Mouse (Mus musculus): ENCODE measurements around the gene Hpca. TPM values are rescaled to one million over a fixed set of nuclear protein-coding genes. Genes with fewer than 3 reads are reported as not detected.

Gene Hpca
- polyA plus RNA-seq, 1 experiment, result not detected

- Histone ChIP-seq H3K9me3 (peaks cover 5% of the 10 kb centered on the region), H3K4me3 (replicated peaks) (peak overlapping the region; percentile 7), H3K4me1 (peaks cover 9% of the 10 kb centered on the region), H3K27me3 (replicated peaks) (peaks cover 86% of the 10 kb centered on the region), H3K36me3 (replicated peaks; ENCODE audit: low read length) (no peaks in the 10 kb centered on the region)
- no peak for TF ChIP-seq GATA1 (IDR thresholded peaks at IDR 0.05; ENCODE audit: borderline replicate concordance, low read length)
- no peak for TF ChIP-seq FLI1 (IDR thresholded peaks at IDR 0.05; ENCODE audit: low read length)
These were observed 8.5 kb downstream of the Hpca start for GRCm38 (mm10) chr4:129113083-129113988.

- TF ChIP-seq FLI1 (IDR thresholded peaks at IDR 0.05; ENCODE audit: low read length), result no peak
- no peak for TF ChIP-seq GATA1 (IDR thresholded peaks at IDR 0.05; ENCODE audit: borderline replicate concordance, low read length)
- peaks cover 13% of the 10 kb centered on the region for H3K4me1 ChIP-seq
- H3K36me3 ChIP-seq (replicated peaks; ENCODE audit: low read length), result no peaks in the 10 kb centered on the region
- H3K9me3 ChIP-seq, result peaks cover 5% of the 10 kb centered on the region
- H3K27me3 ChIP-seq (replicated peaks), result peaks cover 89% of the 10 kb centered on the region
- no peak overlapping the region for H3K4me3 ChIP-seq (replicated peaks)
These were observed 9.6 kb downstream of the Hpca start for GRCm38 (mm10) chr4:129112231-129112630.

GRCm38 (mm10) chr4:129111350-129111749, 10.5 kb downstream of the Hpca start:
- H3K27me3 ChIP-seq (replicated peaks), result peaks cover 89% of the 10 kb centered on the region
- H3K4me3 ChIP-seq (replicated peaks), result no peak overlapping the region
- H3K36me3 ChIP-seq (replicated peaks; ENCODE audit: low read length), result no peaks in the 10 kb centered on the region
- H3K4me1 ChIP-seq, result peaks cover 13% of the 10 kb centered on the region
- no peak for TF ChIP-seq GATA1 (IDR thresholded peaks at IDR 0.05; ENCODE audit: borderline replicate concordance, low read length)
- TF ChIP-seq FLI1 (IDR thresholded peaks at IDR 0.05; ENCODE audit: low read length), result no peak
- H3K9me3 ChIP-seq, result peaks cover 5% of the 10 kb centered on the region

GRCm38 (mm10) chr4:129110804-129111203, 11.0 kb downstream of the Hpca start:
- Histone ChIP-seq H3K4me3 (replicated peaks) (no peak overlapping the region), H3K36me3 (replicated peaks; ENCODE audit: low read length) (no peaks in the 10 kb centered on the region), H3K4me1 (peaks cover 13% of the 10 kb centered on the region), H3K27me3 (replicated peaks) (peaks cover 90% of the 10 kb centered on the region), H3K9me3 (peaks cover 5% of the 10 kb centered on the region)
- no peak for TF ChIP-seq GATA1 (IDR thresholded peaks at IDR 0.05; ENCODE audit: borderline replicate concordance, low read length)
- no peak for TF ChIP-seq FLI1 (IDR thresholded peaks at IDR 0.05; ENCODE audit: low read length)

GRCm38 (mm10) chr4:129108624-129109023, 13.2 kb downstream of the Hpca start:
- peaks cover 91% of the 10 kb centered on the region for H3K27me3 ChIP-seq (replicated peaks)
- no peak for TF ChIP-seq FLI1 (IDR thresholded peaks at IDR 0.05; ENCODE audit: low read length)
- no peak for TF ChIP-seq GATA1 (IDR thresholded peaks at IDR 0.05; ENCODE audit: borderline replicate concordance, low read length)

GRCm38 (mm10) chr4:129107348-129107899, 14.4 kb downstream of the Hpca start:
- no peak overlapping the region for H3K4me3 ChIP-seq (replicated peaks)
- H3K36me3 ChIP-seq (replicated peaks; ENCODE audit: low read length), result no peaks in the 10 kb centered on the region
- TF ChIP-seq FLI1 (IDR thresholded peaks at IDR 0.05; ENCODE audit: low read length), result no peak
- TF ChIP-seq GATA1 (IDR thresholded peaks at IDR 0.05; ENCODE audit: borderline replicate concordance, low read length), result no peak
- H3K27me3 ChIP-seq (replicated peaks), result peaks cover 90% of the 10 kb centered on the region
- no peaks in the 10 kb centered on the region for H3K9me3 ChIP-seq
- peaks cover 13% of the 10 kb centered on the region for H3K4me1 ChIP-seq

More at GRCm38 (mm10) chr4:129108624-129109023, 13.2 kb downstream of the Hpca start:
- peaks cover 21% of the 10 kb centered on the region for H3K4me1 ChIP-seq
- H3K9me3 ChIP-seq, result peaks cover 5% of the 10 kb centered on the region
- H3K4me3 ChIP-seq (replicated peaks), result no peak overlapping the region
- no peaks in the 10 kb centered on the region for H3K36me3 ChIP-seq (replicated peaks; ENCODE audit: low read length)

- peaks cover 13% of the 10 kb centered on the region for H3K4me1 ChIP-seq
- H3K27me3 ChIP-seq (replicated peaks), result peaks cover 87% of the 10 kb centered on the region
- no peaks in the 10 kb centered on the region for H3K36me3 ChIP-seq (replicated peaks; ENCODE audit: low read length)
- TF ChIP-seq GATA1 (IDR thresholded peaks at IDR 0.05; ENCODE audit: borderline replicate concordance, low read length) (no peak), FLI1 (IDR thresholded peaks at IDR 0.05; ENCODE audit: low read length) (no peak)
- H3K9me3 ChIP-seq, result no peaks in the 10 kb centered on the region
- no peak overlapping the region for H3K4me3 ChIP-seq (replicated peaks)
These were observed 15.8 kb downstream of the Hpca start for GRCm38 (mm10) chr4:129106073-129106472.

GRCm38 (mm10) chr4:129105356-129105755, 16.5 kb downstream of the Hpca start, which contains the start of gene Tmem54:
Tmem54 (plus strand) TSS chr4:129105548.
- H3K4me3 ChIP-seq (replicated peaks), result peak within 1 kb of the TSS; percentile 87
- TF ChIP-seq GATA1 (IDR thresholded peaks at IDR 0.05; ENCODE audit: borderline replicate concordance, low read length), result no peak
- no peak for TF ChIP-seq FLI1 (IDR thresholded peaks at IDR 0.05; ENCODE audit: low read length)
- peaks cover 82% of the 10 kb centered on the region for H3K27me3 ChIP-seq (replicated peaks)

GRCm38 (mm10) chr4:129102133-129102829, 19.6 kb downstream of the Hpca start:
- Histone ChIP-seq H3K4me1 (peaks cover 9% of the 10 kb centered on the region), H3K9me3 (peaks cover 5% of the 10 kb centered on the region), H3K36me3 (replicated peaks; ENCODE audit: low read length) (no peaks in the 10 kb centered on the region), H3K4me3 (replicated peaks) (no peak overlapping the region), H3K27me3 (replicated peaks) (peaks cover 63% of the 10 kb centered on the region)
- TF ChIP-seq GATA1 (IDR thresholded peaks at IDR 0.05; ENCODE audit: borderline replicate concordance, low read length) (no peak), FLI1 (IDR thresholded peaks at IDR 0.05; ENCODE audit: low read length) (no peak)

More at GRCm38 (mm10) chr4:129105356-129105755, 16.5 kb downstream of the Hpca start, which contains the start of gene Tmem54:
- Histone ChIP-seq H3K9me3 (no peaks in the 10 kb centered on the region), H3K4me1 (peaks cover 13% of the 10 kb centered on the region), H3K36me3 (replicated peaks; ENCODE audit: low read length) (no peaks in the 10 kb centered on the region)

Measured in megakaryocyte, embryonic 14.5 days (primary cell).